Mouse (Mus musculus) hindbrain, embryonic 11.5 days (tissue): ENCODE measurements around the gene 4921504E06Rik. TPM values are rescaled to one million over a fixed set of nuclear protein-coding genes. Genes with fewer than 3 reads are reported as not detected.
A peak's percentile ranks its signal among the peaks of the same experiment; 100 is the strongest.

ENCODE experiments used
- ATAC-seq: fragments of 200-750 bp; cut with Nextera tagmentation; 2 replicates; pipeline ENCODE4 v1.8.0; 2017; ENCODE audit warnings: mild to moderate bottlenecking, moderate TSS enrichment, moderate library complexity; ENCODE audit not compliant: low FRiP score
- DNase-seq: peaks from one replicate; pipeline ENCODE4 v3.0.0-alpha.2; 2015; ENCODE audit warnings: low spot score
- H3K27ac ChIP-seq: fragments of 300-500 bp; sonication (generic); 2 replicates; pipeline ENCODE4 v1.5.1; 2014; ENCODE audit warnings: mild to moderate bottlenecking, low read depth, low read length
- H3K27me3 ChIP-seq: fragments of 300-500 bp; sonication (generic); 2 replicates; pipeline ENCODE4 v1.6.1; 2014; ENCODE audit warnings: mild to moderate bottlenecking, low read length, moderate library complexity, mixed read lengths; ENCODE audit not compliant: control insufficient read depth, insufficient read depth
- H3K36me3 ChIP-seq: fragments of 300-500 bp; sonication (generic); 2 replicates; pipeline ENCODE4 v1.6.1; 2014; ENCODE audit warnings: mild to moderate bottlenecking, low read length, moderate library complexity, mixed read lengths; ENCODE audit not compliant: control insufficient read depth, insufficient read depth
- H3K4me1 ChIP-seq: fragments of 300-500 bp; sonication (generic); replicated peaks from 2 replicates; pipeline ENCODE4 v1.6.1; 2014; ENCODE audit warnings: low read length, mixed read lengths; ENCODE audit not compliant: control insufficient read depth, insufficient read depth
- H3K4me2 ChIP-seq: fragments of 300-500 bp; sonication (generic); replicated peaks from 2 replicates; pipeline ENCODE4 v1.6.1; 2014; ENCODE audit warnings: mild to moderate bottlenecking, low read depth, low read length
- H3K4me3 ChIP-seq: fragments of 300-500 bp; sonication (generic); 2 replicates; pipeline ENCODE4 v1.5.1; 2014; ENCODE audit warnings: low read depth, low read length
- H3K9ac ChIP-seq: fragments of 300-500 bp; sonication (generic); 2 replicates; pipeline ENCODE4 v1.6.1; 2014; ENCODE audit warnings: low read depth, low read length
- H3K9me3 ChIP-seq: fragments of 300-500 bp; sonication (generic); 2 replicates; pipeline ENCODE4 v1.6.1; 2016; ENCODE audit warnings: low read length; ENCODE audit not compliant: control insufficient read depth
- WGBS: fragments of 180-500 bp; shearing (Covaris S2); extraction: QIAGEN DNeasy Blood & Tissue Kit; methylation state at CpG from one replicate; pipeline ENCODE4 v1.1.7; 2014; 5-methylcytosine and 5-hydroxymethylcytosine counted together
- polyA plus RNA-seq: library from polyadenylated mRNA; unstranded; fragments of >200 nt; fragmentation: Nextera tagmentation; extraction: Ambion mirVana; gene quantifications from 2 replicates; pipeline ENCODE4 v1.2.1, GENCODE M21; 2014

4921504E06Rik gene
- polyA plus RNA-seq, 1 experiment from 2014 or later: 0.36 TPM

DNA sequence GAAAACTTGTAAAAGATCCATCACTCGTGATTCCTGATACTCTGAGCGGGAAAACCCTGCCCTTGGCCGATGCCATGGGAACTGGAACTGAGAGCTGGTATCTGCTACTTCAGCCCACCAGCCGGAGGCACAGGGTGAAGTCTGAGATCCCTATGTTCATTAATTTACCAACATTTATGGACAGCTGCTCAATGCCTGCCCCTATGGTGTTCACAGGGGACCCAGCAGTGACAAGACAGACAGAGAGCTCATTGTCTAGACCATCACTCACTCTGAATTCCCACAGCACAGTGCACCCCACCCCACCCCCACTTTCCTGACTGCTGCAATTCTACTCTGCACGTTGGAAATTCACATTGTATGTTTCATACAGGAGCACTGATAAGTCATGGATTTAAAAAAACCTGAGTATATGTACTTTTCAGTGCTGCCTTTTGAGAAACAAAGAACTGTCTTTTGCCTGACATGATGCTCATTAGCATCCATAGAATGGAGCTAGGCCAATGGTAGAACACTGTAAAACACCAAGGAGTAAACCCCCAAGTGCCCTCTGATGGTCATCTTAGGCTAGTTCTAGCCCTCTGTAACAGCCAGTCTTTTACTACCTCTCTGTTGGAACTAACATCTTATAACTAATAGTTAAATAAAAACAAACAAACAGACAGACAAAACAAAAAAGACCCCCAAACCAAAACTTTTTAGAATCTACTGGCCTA lies 8.6 kb upstream of the 4921504E06Rik start:
- no peak overlapping the region for H3K27ac ChIP-seq
- peak; percentile 97 for ATAC-seq
- H3K4me2 ChIP-seq: no peak overlapping the region
- peaks cover 2% of the 10 kb centered on the region; the same call in 1 of the 2 replicates for H3K27me3 ChIP-seq
- DNase-seq: peak; percentile 59
- H3K4me3 ChIP-seq: no peak overlapping the region
- 42% methylated on average over 5 of the region's 5 CpGs for WGBS
- no peak overlapping the region for H3K9ac ChIP-seq
- no peaks in the 10 kb centered on the region for H3K9me3 ChIP-seq
- H3K36me3 ChIP-seq: no peaks in the 10 kb centered on the region
- no peaks in the 10 kb centered on the region for H3K4me1 ChIP-seq

DNA sequence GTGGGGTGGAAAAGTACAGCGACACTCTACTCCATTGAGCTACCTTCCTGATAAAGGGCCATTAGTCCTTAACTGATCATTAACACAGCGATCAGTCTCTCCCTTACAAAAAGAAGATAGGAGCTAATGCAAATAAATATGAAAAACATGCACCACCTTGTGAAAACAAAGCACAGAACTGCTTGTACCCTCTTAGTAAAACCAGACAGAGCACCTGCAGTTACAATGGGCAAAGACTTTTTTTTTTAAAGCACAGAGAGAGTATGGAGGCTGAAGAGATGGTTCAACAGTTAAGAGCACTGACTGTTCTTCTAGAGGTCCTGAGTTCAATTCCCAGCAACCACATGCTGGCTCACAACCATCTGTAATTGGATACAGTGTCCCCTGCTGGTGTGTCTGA lies 6.9 kb upstream of the 4921504E06Rik start:
- DNase-seq (no peak), ATAC-seq (no peak)
- H3K9me3 ChIP-seq: no peaks in the 10 kb centered on the region
- no peak overlapping the region for H3K9ac ChIP-seq
- no peaks in the 10 kb centered on the region for H3K36me3 ChIP-seq
- no peak overlapping the region for H3K4me3 ChIP-seq
- H3K27ac ChIP-seq: no peak overlapping the region
- no peak overlapping the region for H3K4me2 ChIP-seq
- 82% methylated on average over 2 of the region's 2 CpGs for WGBS
- no peaks in the 10 kb centered on the region for H3K4me1 ChIP-seq
- H3K27me3 ChIP-seq: peaks cover 2% of the 10 kb centered on the region; the same call in 1 of the 2 replicates

DNA sequence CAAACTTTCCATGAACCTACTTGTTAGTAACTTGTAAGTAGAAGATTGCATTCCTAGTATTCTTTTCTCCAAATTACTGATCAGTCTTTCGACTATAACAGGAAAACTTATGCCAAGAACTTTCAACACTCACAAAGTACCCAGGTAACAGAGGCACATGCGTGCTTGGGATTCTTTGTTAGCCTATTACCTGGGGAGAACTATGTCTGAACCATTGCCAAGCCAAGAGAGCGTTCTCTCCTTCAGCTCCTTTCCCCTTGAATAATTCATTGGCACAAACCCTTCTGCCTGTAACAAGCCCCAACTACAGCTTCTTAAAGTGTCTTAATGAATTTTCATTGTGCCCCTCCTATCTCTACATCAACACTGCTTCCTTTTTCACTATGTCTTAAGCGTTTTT lies 6.4 kb upstream of the 4921504E06Rik start:
- Histone ChIP-seq H3K4me1 (no peaks in the 10 kb centered on the region), H3K27me3 (peaks cover 2% of the 10 kb centered on the region; the same call in 1 of the 2 replicates), H3K9ac (no peak overlapping the region), H3K27ac (no peak overlapping the region), H3K36me3 (no peaks in the 10 kb centered on the region), H3K9me3 (no peaks in the 10 kb centered on the region), H3K4me2 (no peak overlapping the region), H3K4me3 (no peak overlapping the region)
- ATAC-seq (no peak), DNase-seq (no peak)
- WGBS: 70% methylated on average over 4 of the region's 4 CpGs

DNA sequence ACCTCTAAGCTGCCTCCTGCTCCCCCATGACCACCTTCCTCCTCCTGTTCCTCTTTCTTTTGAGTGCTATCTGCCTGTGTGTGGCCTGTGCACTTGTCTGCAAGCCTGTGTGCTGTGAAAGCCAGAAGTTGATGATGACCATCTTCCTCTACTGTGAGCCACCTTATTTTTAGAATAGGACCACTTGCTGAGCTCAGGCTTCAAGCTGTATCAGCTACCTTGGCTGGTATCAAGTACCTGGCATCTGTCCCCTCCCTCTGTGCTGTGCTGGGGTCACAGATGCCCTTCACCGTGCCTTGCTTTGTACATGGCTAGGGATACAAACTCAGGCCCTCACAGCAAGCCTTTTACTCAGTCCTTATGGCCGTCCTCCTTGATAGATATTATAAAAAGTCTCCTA lies 2.3 kb downstream of the 4921504E06Rik start:
- Histone ChIP-seq H3K27ac (no peak overlapping the region), H3K36me3 (no peaks in the 10 kb centered on the region), H3K4me2 (no peak overlapping the region), H3K9me3 (no peaks in the 10 kb centered on the region), H3K4me1 (no peaks in the 10 kb centered on the region; the same call in 1 of the 2 replicates), H3K4me3 (no peak overlapping the region), H3K27me3 (no peaks in the 10 kb centered on the region), H3K9ac (no peak overlapping the region)
- ATAC-seq (no peak), DNase-seq (no peak)
- WGBS: 86% methylated on average over 2 of the region's 2 CpGs

DNA sequence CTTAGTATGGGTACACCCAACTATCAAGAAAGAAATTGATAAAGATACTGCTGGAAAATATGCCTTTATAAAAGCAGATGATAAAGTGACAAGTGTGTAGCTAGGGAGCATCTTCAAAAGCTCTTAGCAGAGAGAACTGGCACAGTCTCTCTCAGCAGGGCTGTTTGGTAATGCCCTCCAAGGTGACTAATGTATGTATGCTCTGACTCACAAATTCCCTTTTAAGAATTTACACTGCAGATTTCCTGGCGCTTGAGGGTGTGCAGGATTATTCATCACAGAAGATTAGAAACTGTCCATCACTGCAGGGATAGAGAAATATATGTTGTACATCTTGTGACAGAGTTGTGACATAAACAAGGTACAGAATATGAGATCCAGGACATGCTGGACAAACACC lies 12.8 kb downstream of the 4921504E06Rik start:
- no peak for DNase-seq
- Histone ChIP-seq H3K27ac (no peak overlapping the region), H3K4me2 (no peak overlapping the region), H3K4me3 (no peak overlapping the region), H3K36me3 (no peaks in the 10 kb centered on the region), H3K27me3 (no peaks in the 10 kb centered on the region), H3K9ac (no peak overlapping the region), H3K9me3 (no peaks in the 10 kb centered on the region), H3K4me1 (no peaks in the 10 kb centered on the region)
- ATAC-seq: no peak
- WGBS: 76% methylated on average over 1 of the region's 1 CpGs

DNA sequence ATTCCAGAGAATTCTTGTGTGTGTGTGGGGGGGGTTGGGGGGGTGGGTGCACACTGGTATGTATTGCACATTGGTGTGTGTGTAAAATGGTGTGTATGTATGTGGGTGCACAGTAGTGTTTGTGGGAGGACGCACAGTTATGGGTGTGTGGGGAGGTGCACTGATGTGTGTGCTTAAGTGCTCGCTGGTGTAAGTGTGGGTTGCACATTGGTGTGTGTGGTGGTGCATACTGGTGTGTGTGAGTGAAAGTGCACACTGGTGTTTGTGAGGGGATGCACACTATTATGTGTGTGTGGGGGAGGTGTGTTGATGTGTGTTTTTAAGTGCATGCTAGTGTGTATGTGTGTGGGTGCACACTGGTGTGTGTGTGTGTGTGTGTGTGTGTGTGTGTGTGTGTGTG lies 24.3 kb downstream of the 4921504E06Rik start:
- 86% methylated on average over 2 of the region's 2 CpGs for WGBS
- ATAC-seq (0 out of 2 replicates have a peak, but pooled peaks have one; percentile 27), DNase-seq (no peak)
- H3K27me3 ChIP-seq: no peaks in the 10 kb centered on the region
- H3K36me3 ChIP-seq: no peaks in the 10 kb centered on the region
- no peak overlapping the region for H3K4me3 ChIP-seq
- H3K4me2 ChIP-seq: no peak overlapping the region
- H3K9me3 ChIP-seq: no peaks in the 10 kb centered on the region
- H3K27ac ChIP-seq: no peak overlapping the region
- no peaks in the 10 kb centered on the region for H3K4me1 ChIP-seq
- no peak overlapping the region for H3K9ac ChIP-seq

DNA sequence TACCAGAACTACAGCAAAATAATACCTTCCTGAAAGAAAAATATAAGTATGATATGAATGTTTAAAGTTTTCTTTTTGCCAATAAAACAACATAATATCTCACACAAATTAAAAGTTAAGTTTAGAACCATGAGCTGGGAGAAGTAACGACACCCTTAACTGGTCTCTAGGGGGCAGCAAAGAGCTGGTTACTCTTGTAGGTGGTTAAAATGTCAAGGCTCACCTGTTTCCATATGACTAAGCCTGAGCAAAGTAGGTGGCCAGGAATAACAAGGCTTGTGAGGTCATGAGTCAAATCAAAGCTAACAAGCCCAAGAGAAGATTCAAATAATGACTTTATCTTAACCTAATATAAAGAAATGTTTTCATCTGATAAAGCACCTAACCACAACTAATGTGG lies 24.9 kb downstream of the 4921504E06Rik start:
- Histone ChIP-seq H3K4me3 (no peak overlapping the region), H3K27ac (no peak overlapping the region), H3K36me3 (no peaks in the 10 kb centered on the region), H3K4me1 (no peaks in the 10 kb centered on the region), H3K9me3 (no peaks in the 10 kb centered on the region), H3K27me3 (no peaks in the 10 kb centered on the region), H3K9ac (no peak overlapping the region), H3K4me2 (no peak overlapping the region)
- peak; percentile 78 for DNase-seq
- 2% methylated on average over 1 of the region's 1 CpGs for WGBS
- no peak for ATAC-seq

DNA sequence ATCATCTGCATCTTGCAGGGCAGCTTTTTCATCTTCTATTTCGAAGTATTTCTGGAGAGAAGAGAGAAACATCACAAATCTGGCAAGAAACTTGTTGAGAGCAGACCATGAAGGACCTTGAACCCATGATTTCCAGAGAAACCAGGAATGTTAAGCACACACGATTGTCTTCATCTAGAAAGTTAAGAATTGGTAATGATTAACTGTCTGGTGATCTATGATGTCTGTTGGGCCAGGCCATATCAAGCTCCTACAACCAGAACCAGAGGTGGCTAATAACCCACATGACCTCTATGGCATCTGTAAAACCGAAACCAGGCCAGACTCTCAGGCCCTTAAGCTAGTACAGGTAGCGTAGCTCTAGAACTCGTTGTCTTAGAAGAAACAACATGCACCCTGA lies 29.6 kb downstream of the 4921504E06Rik start:
- H3K4me1 ChIP-seq: no peaks in the 10 kb centered on the region; the same call in 1 of the 2 replicates
- peaks cover 4% of the 10 kb centered on the region for H3K27me3 ChIP-seq
- no peaks in the 10 kb centered on the region for H3K9me3 ChIP-seq
- ATAC-seq (no peak), DNase-seq (no peak)
- no peak overlapping the region for H3K4me2 ChIP-seq
- H3K36me3 ChIP-seq: no peaks in the 10 kb centered on the region
- no peak overlapping the region for H3K9ac ChIP-seq
- no peak overlapping the region for H3K4me3 ChIP-seq
- WGBS: 79% methylated on average over 5 of the region's 5 CpGs
- no peak overlapping the region for H3K27ac ChIP-seq

DNA sequence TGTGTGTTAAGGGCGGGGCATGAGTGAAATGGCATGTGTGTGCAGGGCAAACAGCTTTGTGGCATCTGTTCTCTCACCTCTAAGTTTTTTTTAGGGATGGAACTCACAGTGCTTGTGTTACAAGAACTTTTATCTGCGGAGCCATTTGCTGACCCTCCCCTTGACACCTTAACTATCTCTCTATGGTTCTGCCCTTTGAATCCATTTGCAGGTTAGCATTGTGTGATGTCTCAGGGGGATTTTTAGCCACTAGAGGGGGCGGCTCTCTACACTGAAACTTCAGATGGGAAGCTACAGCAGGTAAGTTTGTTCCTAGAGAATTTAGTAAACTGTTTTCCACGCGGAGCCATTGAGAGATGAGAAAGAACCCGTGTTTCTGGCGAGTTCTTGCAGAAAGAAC lies 32.1 kb downstream of the 4921504E06Rik start:
- WGBS: 36% methylated on average over 7 of the region's 7 CpGs
- DNase-seq (no peak), ATAC-seq (no peak)
- H3K27ac ChIP-seq: no peak overlapping the region
- H3K27me3 ChIP-seq: peaks cover 4% of the 10 kb centered on the region
- no peak overlapping the region for H3K4me3 ChIP-seq
- H3K36me3 ChIP-seq: no peaks in the 10 kb centered on the region
- no peak overlapping the region for H3K4me2 ChIP-seq
- no peaks in the 10 kb centered on the region; the same call in 1 of the 2 replicates for H3K4me1 ChIP-seq
- H3K9me3 ChIP-seq: no peaks in the 10 kb centered on the region
- no peak overlapping the region for H3K9ac ChIP-seq
